Mouse (Mus musculus): ENCODE data around the gene Slc45a1. TPM values are rescaled to one million over a fixed set of nuclear protein-coding genes. Genes with fewer than 3 reads are reported as not detected.
A peak's percentile ranks its signal among the peaks of the same experiment; 100 is the strongest.

Slc45a1 gene
- polyA plus RNA-seq, 1 experiment from 2014 or later = 10.5 TPM

GRCm38 (mm10) chr4:150598686-150599085 lies 53.3 kb downstream of the Slc45a1 start:
- Histone ChIP-seq H3K9me3 (replicated peaks) (no peaks in the 10 kb centered on the region), H3K27me3 (no peaks in the 10 kb centered on the region), H3K36me3 (ENCODE audit: poor library complexity, severe bottlenecking) (no peaks in the 10 kb centered on the region), H3K4me2 (no peak overlapping the region), H3K4me1 (peaks cover 21% of the 10 kb centered on the region), H3K4me3 (no peak overlapping the region), H3K27ac (no peak overlapping the region), H3K9ac (no peak overlapping the region)
- peak; percentile 30; the same call in 1 of the 2 replicates for ATAC-seq
- WGBS = 79% methylated on average over 1 of the region's 1 CpGs

GRCm38 (mm10) chr4:150595991-150596390 lies 56.0 kb downstream of the Slc45a1 start:
- H3K9me3 ChIP-seq (replicated peaks) = no peaks in the 10 kb centered on the region
- H3K27me3 ChIP-seq = no peaks in the 10 kb centered on the region
- no peak overlapping the region for H3K27ac ChIP-seq
- 86% methylated on average over 5 of the region's 5 CpGs for WGBS
- H3K4me2 ChIP-seq = no peak overlapping the region
- ATAC-seq = no peak
- H3K36me3 ChIP-seq (ENCODE audit: poor library complexity, severe bottlenecking) = no peaks in the 10 kb centered on the region
- no peak overlapping the region for H3K4me3 ChIP-seq
- peaks cover 27% of the 10 kb centered on the region for H3K4me1 ChIP-seq
- H3K9ac ChIP-seq = no peak overlapping the region

DNA sequence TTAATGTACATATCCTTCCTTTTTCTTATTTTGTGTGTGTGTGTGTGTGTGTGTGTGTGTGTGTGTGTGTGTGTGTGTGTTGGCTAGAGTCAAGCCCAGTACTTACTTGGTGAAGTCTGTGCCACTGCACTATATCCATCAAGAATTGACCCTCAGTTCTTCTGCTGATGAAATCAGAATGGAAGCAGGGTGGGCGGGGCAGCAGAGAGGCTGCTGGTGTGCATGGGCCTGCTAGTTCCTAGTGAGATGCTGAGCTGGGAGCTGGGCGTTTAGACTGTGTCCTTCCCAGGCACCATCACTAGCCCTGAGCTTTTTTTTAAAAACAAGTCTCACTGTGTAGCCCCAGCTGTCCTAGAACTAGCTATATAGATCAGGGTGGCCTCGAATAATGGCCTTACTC lies 56.9 kb downstream of the Slc45a1 start:
- H3K4me1 ChIP-seq = peaks cover 36% of the 10 kb centered on the region

GRCm38 (mm10) chr4:150594298-150594829 lies 57.6 kb downstream of the Slc45a1 start:
- Histone ChIP-seq H3K36me3 (ENCODE audit: poor library complexity, severe bottlenecking) (no peaks in the 10 kb centered on the region), H3K9ac (no peak overlapping the region), H3K9me3 (replicated peaks) (no peaks in the 10 kb centered on the region), H3K27ac (no peak overlapping the region), H3K27me3 (no peaks in the 10 kb centered on the region), H3K4me3 (no peak overlapping the region), H3K4me2 (no peak overlapping the region), H3K4me1 (peaks cover 33% of the 10 kb centered on the region)
- ATAC-seq = no peak
- 94% methylated on average over 4 of the region's 4 CpGs for WGBS

More for the DNA sequence above, 56.9 kb downstream of the Slc45a1 start:
- no peak overlapping the region for H3K4me3 ChIP-seq
- no peaks in the 10 kb centered on the region for H3K9me3 ChIP-seq (replicated peaks)
- H3K9ac ChIP-seq = no peak overlapping the region
- WGBS = 86% methylated on average over 3 of the region's 3 CpGs
- H3K27ac ChIP-seq = no peak overlapping the region
- no peaks in the 10 kb centered on the region for H3K36me3 ChIP-seq (ENCODE audit: poor library complexity, severe bottlenecking)
- no peak overlapping the region for H3K4me2 ChIP-seq
- ATAC-seq = no peak
- no peaks in the 10 kb centered on the region for H3K27me3 ChIP-seq

DNA sequence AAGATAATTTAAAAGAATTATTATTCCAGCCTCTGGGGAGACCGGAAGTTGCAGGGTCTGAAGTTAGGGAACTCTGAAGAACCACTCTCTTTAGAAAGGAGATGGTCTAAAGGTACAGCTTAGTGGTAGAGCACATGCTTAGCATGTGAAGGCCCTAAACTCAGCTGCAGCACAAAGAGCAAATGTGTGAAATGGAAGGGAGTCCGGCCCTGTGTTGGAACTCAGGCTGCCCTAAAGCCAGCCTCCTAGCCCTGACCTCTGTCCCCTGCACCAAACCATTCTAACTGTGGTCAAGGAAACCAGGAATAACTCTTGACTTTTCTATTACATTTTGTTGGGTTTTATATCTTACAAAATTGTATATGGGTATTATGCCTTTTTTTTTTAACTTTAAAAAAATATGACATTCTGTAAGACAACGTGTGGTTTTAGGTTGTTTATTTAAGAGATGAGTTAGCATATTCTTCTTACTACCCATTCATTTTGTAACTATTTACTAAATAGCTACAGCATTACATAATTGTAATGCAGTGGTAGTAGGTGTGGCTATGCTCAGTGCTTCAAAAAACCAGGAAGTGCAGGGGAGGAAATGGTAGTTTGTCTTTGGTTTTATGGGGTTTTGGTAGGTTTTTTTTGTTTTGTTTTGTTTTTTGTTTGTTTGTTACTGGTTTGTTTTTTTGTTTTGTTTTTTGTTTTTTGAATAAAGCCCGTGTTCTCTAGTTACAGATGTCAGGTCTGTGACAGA lies 58.3 kb downstream of the Slc45a1 start:
- H3K27ac ChIP-seq = no peak overlapping the region
- WGBS = 87% methylated on average over 4 of the region's 4 CpGs
- no peak overlapping the region for H3K9ac ChIP-seq
- no peak for ATAC-seq
- no peak overlapping the region for H3K4me2 ChIP-seq
- no peaks in the 10 kb centered on the region for H3K27me3 ChIP-seq
- no peaks in the 10 kb centered on the region for H3K9me3 ChIP-seq (replicated peaks)
- H3K4me3 ChIP-seq = no peak overlapping the region
- H3K4me1 ChIP-seq = peaks cover 28% of the 10 kb centered on the region
- H3K36me3 ChIP-seq (ENCODE audit: poor library complexity, severe bottlenecking) = no peaks in the 10 kb centered on the region

GRCm38 (mm10) chr4:150592087-150592486 lies 59.9 kb downstream of the Slc45a1 start:
- H3K9ac ChIP-seq = no peak overlapping the region
- no peak for ATAC-seq
- 90% methylated on average over 6 of the region's 6 CpGs for WGBS
- H3K36me3 ChIP-seq (ENCODE audit: poor library complexity, severe bottlenecking) = no peaks in the 10 kb centered on the region
- no peaks in the 10 kb centered on the region for H3K27me3 ChIP-seq
- H3K4me3 ChIP-seq = no peak overlapping the region
- H3K27ac ChIP-seq = no peak overlapping the region
- no peaks in the 10 kb centered on the region for H3K9me3 ChIP-seq (replicated peaks)
- peaks cover 28% of the 10 kb centered on the region for H3K4me1 ChIP-seq
- H3K4me2 ChIP-seq = no peak overlapping the region

DNA sequence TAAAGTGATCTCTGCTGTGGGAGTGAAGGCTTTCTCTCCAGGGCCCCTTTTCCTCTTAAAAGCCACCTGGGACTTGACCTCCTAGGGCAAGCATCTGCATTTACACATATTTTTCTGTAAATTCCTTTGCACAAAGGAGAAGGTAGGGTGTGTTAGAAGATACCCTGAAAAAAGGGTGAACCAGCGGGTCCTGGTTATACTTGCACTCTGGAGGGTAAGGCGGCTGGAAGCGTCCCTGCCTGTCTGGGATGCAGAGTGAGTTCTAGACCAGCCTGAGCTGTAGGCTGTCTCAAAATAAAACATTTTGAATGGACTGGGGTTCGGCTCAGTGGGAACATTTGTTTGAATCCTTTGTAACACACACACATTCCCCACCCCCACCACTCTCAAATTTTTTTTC lies 60.4 kb downstream of the Slc45a1 start:
- Histone ChIP-seq H3K27ac (no peak overlapping the region), H3K36me3 (ENCODE audit: poor library complexity, severe bottlenecking) (no peaks in the 10 kb centered on the region), H3K9me3 (replicated peaks) (no peaks in the 10 kb centered on the region), H3K9ac (no peak overlapping the region), H3K27me3 (no peaks in the 10 kb centered on the region), H3K4me2 (no peak overlapping the region), H3K4me3 (no peak overlapping the region), H3K4me1 (peaks cover 28% of the 10 kb centered on the region)
- ATAC-seq = no peak
- 71% methylated on average over 4 of the region's 4 CpGs for WGBS

- H3K27ac ChIP-seq = no peak overlapping the region
- H3K27me3 ChIP-seq = no peaks in the 10 kb centered on the region
- no peak overlapping the region for H3K9ac ChIP-seq
- ATAC-seq = no peak
- no peak overlapping the region for H3K4me2 ChIP-seq
- H3K4me3 ChIP-seq = no peak overlapping the region
- WGBS = 39% methylated on average over 3 of the region's 3 CpGs
- no peaks in the 10 kb centered on the region for H3K36me3 ChIP-seq (ENCODE audit: poor library complexity, severe bottlenecking)
- peaks cover 28% of the 10 kb centered on the region for H3K4me1 ChIP-seq
- no peaks in the 10 kb centered on the region for H3K9me3 ChIP-seq (replicated peaks)
These were observed 61.2 kb downstream of the Slc45a1 start for GRCm38 (mm10) chr4:150590621-150591282.

DNA sequence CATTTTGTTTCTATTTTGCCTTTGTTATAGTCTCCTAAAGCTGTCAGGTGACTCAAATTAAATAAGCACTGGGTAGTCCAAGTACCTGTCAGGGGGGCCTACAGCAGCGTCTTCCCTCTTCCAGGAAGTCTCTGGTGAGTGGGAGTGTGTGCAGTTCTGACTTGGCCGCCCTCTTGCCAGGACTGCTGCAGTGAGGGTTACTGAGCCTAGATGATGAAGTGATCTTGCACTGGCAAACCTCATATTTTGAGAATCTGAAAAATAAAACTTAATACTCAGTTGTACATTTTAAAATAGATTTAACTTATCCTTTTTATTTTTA lies 63.7 kb downstream of the Slc45a1 start:
- Histone ChIP-seq H3K27ac (no peak overlapping the region), H3K4me1 (peaks cover 43% of the 10 kb centered on the region), H3K27me3 (no peaks in the 10 kb centered on the region), H3K9me3 (replicated peaks) (no peaks in the 10 kb centered on the region), H3K4me3 (no peak overlapping the region), H3K4me2 (no peak overlapping the region), H3K9ac (no peak overlapping the region), H3K36me3 (ENCODE audit: poor library complexity, severe bottlenecking) (no peaks in the 10 kb centered on the region)
- 90% methylated on average over 2 of the region's 2 CpGs for WGBS
- ATAC-seq = no peak

DNA sequence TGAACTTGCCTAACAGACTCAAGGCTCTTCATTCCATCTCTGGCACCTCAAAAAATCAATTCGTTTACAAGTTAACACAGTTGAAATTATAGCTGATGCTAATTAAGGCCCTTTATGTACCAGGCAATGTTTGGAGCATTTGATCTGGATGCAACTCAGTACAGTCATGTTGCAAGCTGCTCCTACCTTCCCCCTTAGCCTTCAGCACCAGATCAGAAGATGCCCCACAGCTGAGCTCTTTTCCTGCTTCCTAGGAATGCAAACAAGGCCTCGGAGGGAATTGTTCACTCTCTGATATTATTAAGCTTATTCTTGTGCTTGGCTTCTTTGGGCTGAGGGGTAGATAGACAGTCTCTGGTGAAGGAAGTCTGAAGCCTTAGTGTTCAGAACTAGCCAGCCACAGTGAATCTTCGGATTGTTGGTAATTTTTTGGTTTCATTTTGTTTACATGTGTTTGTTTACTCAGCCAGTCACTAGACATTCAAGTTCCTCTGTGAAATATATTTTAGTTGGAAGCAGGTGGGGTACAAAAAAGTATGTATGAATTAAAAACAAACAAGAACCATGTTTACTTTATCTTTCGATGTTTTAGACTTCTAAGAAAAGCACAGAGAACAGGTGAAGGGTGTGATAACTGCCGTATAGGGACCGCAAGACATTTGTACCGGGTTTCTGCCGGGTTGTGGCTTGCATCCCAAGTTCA lies 64.2 kb downstream of the Slc45a1 start:
- H3K4me1 ChIP-seq = peaks cover 47% of the 10 kb centered on the region
- H3K4me3 ChIP-seq = no peak overlapping the region
- 90% methylated on average over 8 of the region's 8 CpGs for WGBS
- H3K27me3 ChIP-seq = no peaks in the 10 kb centered on the region
- H3K27ac ChIP-seq = no peak overlapping the region
- ATAC-seq = no peak
- no peaks in the 10 kb centered on the region for H3K36me3 ChIP-seq (ENCODE audit: poor library complexity, severe bottlenecking)
- no peak overlapping the region for H3K4me2 ChIP-seq
- no peak overlapping the region for H3K9ac ChIP-seq
- H3K9me3 ChIP-seq (replicated peaks) = no peaks in the 10 kb centered on the region

DNA sequence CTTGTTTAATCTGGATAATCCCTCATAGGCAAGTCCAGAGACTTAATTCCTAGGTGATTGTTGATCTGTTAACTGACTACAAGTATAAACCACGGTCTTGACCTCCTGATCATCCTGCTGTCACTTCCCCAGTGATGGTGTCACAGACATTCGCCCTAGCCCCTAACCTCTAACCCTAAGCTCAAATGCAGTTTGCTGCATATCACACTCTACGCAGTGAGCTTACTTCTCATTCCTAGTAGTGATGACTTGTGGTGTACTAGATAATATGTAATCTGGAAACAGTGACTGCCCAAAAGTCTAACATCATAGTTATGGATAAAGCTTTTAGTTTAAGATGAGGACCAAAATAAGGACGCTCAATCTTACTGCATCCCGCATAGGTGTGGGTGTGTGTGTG lies 65.7 kb downstream of the Slc45a1 start:
- H3K27me3 ChIP-seq = no peaks in the 10 kb centered on the region
- no peak for ATAC-seq
- peaks cover 44% of the 10 kb centered on the region for H3K4me1 ChIP-seq
- H3K36me3 ChIP-seq (ENCODE audit: poor library complexity, severe bottlenecking) = no peaks in the 10 kb centered on the region
- 95% methylated on average over 5 of the region's 5 CpGs for WGBS
- no peak overlapping the region for H3K4me2 ChIP-seq
- H3K9me3 ChIP-seq (replicated peaks) = no peaks in the 10 kb centered on the region
- H3K4me3 ChIP-seq = no peak overlapping the region
- no peak overlapping the region for H3K9ac ChIP-seq
- H3K27ac ChIP-seq = no peak overlapping the region

DNA sequence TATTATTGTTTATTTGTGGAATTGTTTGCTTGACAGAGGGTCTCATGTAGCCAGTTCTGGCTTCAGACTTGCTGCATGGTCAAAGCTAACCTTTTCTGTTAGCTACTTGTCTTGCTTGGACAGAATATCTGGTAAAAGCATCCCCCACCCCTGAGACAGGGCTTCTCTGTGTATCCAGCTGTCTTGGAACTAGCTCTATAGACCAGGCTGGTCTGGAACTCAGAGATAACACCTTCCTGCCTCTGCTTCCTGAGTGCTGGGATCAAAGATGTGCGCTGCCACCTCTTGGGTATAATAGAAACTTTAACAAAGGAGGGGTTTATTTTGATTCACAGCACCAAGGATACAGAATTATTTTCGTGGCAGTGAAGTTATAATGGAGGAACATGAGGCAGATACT lies 66.2 kb downstream of the Slc45a1 start:
- Histone ChIP-seq H3K4me3 (no peak overlapping the region), H3K27ac (no peak overlapping the region), H3K36me3 (ENCODE audit: poor library complexity, severe bottlenecking) (no peaks in the 10 kb centered on the region), H3K9ac (no peak overlapping the region), H3K4me1 (peaks cover 39% of the 10 kb centered on the region), H3K4me2 (no peak overlapping the region), H3K27me3 (no peaks in the 10 kb centered on the region), H3K9me3 (replicated peaks) (no peaks in the 10 kb centered on the region)
- ATAC-seq = no peak
- WGBS = 89% methylated on average over 2 of the region's 2 CpGs

All from forebrain, embryonic 13.5 days (tissue).